Mouse (Mus musculus) lung, postnatal 36 days (tissue): ENCODE measurements around the gene Rmi2.

Source experiments
- DNase-seq: peaks from one replicate; pipeline ENCODE4 v3.0.0; 2022; ENCODE audit warnings: mixed read lengths

The Rmi2 gene

DNA sequence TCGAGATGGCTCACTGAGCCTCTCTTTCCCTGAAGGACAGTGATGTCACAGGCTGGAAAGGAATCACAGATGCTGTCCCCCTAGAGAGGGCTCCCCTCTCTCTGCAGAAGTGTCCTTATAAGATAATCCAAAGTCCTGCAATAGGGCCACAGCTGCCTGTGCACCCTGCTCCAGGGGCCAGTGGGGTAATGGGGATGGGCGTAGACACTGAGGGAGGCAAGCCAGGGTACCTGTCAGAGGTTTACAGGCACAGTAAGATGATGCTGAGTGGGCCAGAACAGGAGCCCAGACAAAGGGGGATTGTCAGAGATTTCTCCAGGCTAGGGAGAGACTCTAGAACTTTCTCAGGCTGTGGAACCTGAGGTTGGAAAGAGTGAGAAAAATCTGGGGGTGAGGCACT is 32.6 kb downstream of the Rmi2 start:
- no peak for DNase-seq

DNA sequence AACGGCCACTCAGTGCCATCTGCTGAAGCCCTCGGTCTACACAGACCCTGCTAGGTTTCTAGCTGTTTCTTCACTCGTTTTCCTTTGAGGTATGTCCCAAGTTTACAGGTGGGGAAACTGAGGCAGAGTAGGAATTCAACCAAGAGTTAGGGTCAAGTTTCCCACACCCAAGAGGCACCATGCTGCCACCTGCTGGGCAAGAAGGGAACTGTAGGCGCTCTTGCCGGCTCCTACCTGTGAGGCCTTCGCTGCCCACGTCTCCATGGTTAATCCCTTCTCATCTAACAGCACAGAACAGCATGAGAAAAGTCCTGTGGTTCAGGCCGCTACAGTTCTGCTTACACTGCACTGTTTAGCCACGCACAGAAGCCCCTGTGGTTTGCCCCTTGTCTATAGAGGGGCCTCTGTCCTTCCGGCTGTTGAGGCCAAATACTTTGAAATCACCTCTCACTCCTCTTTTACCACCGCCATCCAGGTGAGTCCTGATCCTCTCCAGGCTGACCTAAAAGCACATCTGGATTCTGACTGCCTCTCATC is 33.1 kb downstream of the Rmi2 start:
- DNase-seq: peak; percentile 77

DNA sequence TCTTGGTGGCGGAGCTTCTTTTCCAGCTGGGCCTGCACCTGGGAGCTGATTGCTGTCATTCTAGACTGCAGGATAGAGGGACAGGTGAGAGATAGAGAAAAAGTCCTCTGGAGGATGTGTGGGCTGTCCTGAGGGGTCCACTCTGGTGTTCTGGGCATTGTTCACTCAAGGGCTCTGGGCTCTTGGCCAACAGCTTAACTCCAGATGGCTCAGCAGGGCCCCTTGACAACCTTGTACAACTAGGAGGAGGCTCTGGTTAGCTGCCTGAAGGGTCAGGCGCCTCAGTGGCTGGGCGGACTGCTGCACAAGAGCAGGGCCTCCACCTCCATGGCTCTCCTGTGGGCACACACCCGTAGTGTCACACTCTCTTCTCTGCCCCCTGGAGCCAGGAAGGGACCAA is 36.1 kb downstream of the Rmi2 start:
- DNase-seq: no peak

DNA sequence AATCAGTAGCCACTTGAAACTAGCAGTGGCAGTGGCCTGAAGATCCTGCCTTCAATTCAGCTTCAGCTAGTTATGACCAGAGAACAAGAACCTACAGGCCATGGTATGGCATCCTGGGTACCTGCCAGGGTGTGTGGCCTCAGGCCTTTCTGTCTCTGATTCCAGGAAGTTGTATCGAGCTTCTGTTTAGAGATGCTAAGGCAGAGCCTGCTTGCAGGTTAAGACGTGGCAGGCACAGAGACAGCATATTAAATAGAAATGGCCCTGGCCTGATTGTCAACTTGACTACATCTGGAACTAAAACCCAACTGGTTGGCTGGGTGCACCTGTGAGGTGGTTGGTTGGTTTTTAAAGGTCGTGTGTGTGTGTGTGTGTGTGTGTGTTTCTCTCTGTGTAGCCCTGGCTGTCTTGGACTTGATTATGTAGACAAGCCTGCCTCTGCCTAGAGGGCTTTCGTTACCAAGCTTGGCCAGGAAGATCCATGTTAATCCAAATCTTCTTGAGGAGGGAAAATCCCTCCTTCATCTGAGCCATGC is 38.0 kb downstream of the Rmi2 start:
- DNase-seq: no peak

DNA sequence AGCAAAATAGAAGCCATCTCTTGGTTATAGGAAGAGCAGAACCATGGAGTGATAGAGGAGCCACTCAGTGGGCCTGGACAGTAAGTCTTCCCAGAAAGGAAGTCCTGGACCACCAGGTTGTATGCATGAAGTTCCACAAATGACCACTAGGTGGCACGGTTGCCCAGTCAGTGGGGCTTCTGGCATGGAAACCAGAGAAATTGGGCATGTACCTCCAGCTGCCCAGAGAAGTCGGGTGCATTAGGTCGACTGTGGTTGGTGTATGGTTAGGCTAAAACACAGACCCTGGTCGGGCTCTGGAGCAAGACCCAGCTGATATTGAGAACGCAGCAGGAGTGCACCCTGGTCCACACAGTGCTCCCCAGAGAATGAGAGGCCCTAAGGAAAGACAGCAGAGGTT is 38.8 kb downstream of the Rmi2 start:
- peak; percentile 89 for DNase-seq

DNA sequence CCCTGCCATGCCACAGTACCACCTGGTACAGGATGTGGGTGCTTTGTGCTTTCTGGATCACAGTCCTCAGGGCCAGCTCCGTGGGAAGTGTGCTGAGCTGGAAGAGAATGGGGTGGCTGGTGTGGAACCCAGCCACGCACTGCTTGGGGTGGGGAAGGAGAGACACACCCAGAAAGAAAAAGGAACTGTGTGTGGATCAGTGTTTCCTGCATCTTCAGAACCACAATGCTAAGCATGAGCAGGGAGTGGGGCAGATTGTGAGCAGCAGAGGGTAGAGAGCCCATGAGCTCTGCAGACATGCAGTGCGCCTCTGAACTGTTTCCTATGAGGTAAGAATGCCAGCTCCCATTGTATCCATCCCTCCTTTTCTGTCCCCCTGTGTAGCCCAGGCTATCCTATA is 43.4 kb downstream of the Rmi2 start:
- no peak for DNase-seq

DNA sequence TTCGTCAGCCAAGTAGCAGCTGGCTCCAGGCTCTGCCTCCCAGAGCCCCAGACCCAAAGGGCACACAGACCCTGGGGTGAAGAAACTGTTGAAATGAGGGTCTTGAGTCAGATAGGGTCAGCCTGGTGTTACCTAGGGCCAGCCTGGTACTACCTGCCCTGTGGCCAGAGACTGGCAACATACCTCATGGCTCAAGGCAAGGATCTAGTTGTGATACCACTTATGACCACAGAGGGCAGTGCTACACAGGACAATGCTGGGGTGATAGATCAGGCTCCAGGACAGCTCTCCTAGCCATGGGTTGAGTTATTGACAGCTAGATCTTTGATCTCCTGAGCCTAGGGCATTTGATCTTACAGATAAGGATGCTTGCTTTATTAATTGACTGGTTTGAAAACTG is 44.6 kb downstream of the Rmi2 start:
- DNase-seq: peak; percentile 88

DNA sequence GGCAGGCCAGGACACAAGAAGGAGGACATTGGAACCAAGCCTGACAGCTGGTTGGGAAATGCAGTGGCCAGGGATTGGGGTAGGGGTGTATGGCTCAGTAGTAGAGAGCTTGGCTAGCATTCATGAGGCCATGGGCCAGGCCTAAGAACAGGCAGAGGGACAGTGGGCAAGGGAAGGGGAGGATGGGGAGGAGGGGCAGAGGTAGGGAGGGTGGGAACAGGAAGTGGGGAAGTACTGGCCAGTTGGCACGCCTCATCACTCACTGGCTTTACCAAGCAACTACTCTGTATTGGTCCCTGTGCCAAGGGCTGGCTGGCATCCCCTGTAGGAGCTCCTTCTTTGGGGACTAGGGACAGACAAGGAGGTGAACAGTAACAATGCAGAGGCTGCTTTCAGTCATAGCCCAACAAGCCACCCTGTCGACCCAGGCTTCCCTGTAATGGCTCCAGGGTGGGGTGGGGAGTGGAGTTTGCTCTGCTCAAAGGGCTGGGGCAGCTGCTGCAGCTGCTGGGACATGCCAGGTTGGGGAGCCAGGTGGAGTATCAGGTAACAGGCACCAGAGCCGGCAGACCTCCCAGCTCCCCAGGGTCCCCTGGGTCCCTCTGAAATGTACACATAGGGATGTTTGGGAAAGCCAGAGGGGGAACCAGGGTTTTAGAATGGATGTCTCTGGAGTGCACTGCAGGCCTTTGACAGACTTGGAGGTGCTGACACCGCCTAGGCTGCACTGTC is 46.5 kb downstream of the Rmi2 start:
- no peak for DNase-seq

DNA sequence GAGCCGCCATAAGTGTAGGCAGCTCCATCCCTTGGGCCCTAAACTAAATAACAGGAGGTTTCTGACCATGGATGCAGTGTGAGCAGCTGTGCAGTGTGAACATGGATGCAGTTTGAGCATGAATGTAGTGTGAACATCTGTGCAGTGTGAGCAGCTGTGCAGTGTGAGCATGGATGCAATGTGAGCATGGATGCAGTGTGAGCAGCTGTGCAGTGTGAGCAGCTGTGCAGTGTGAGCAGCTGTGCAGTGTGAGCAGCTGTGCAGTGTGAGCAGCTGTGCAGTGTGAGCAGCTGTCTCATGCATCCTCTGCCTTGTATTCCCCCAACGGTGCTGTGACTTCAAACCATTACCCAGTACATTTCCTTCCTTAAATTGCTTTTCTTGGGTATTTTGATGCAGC is 52.6 kb downstream of the Rmi2 start:
- DNase-seq: no peak

DNA sequence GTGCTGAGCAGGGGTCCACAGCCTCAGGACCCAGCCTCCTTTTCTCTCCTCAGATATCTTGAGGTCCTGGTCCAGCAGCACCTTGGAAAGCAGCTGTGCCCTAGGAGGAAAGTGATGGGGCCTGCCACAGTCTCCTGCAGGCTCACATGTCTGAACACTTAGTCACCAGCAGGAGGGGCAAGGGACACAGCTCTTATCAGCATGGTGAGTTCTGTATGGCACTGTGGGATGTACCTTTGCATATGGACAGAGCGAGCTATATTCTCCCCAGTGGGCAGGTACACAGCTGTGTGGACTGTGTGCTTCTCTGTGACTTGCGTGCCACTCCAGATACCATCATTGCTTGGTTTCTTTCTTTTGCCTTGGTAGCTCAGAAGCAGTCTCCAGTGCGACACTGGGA is 55.5 kb downstream of the Rmi2 start:
- DNase-seq: no peak

DNA sequence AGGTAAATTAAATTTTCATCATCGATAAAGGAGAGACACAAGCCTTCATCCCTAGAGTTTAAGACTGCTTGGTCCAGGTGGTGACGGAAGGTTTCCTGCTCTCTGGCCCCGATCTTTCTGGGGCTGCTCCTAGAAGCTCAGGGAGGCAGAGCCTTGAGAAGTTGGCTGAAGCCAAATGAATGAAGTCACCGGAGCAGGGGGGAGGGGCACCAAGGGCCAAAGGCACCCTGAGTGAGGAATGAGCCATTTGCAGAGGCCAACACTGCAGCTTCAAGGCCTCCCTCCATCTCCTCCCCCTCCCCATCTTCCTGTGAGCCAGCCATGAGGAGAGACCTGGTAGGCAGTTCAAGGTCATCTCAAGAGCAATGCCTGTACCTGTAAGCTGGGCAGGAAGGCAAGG is 58.3 kb downstream of the Rmi2 start:
- DNase-seq: no peak

DNA sequence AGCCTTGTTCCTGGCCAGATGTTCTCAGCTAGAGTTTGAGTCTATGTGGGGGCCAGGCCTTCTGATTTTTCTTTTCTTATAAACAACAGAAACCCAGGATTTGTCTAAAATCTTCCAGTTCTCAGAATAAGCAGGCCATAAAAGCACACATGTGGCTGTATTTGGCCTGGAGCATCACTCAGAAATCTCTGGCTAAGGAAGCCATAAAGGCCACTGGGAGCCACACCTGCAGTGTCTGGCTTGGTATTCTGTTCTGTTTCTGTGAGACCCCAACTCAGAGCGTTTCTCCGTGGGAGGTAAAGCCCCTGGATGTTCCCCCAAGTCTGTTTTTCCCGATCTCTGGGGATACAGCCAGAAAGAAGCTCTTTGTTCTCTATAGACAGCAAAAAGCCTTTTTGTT is 61.0 kb downstream of the Rmi2 start:
- DNase-seq: no peak

DNA sequence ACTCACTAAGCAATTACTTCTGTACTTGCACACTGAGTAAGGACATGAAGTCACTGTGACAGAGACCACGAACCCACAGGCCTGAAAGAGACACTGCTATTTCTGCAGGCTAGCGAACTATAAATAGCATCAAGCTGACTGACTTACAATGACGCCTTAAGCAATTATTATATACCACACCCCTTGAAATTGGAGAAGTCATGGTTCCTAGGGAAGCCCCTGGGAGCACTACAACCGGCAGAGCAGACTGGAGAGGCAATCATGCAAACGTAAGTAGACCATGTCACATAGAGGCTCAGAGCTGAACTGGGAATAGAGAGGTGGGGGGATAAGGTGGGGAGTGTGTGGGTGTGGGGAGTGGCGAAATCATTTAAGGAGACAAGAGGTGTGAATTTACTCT is 62.5 kb downstream of the Rmi2 start:
- peak; percentile 37 for DNase-seq

DNA sequence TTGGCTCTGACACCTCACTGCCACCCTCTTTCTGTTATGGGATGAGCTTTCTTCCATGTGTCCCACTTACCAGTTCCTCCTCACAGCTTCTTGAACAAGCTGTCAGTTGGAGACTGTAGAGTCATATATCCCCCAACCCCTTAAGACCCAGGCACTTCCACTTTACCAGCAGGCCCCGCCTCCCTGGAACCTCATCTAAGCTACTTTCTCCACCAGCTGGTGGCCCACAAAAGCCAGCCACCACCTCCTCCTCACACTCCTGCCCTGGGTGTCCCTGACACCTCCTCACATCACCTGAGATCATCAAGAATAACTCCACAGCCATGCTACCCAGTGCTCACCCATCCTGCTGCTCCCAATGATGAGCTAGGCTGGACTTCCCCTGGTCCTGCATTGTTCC is 65.9 kb downstream of the Rmi2 start:
- no peak for DNase-seq

DNA sequence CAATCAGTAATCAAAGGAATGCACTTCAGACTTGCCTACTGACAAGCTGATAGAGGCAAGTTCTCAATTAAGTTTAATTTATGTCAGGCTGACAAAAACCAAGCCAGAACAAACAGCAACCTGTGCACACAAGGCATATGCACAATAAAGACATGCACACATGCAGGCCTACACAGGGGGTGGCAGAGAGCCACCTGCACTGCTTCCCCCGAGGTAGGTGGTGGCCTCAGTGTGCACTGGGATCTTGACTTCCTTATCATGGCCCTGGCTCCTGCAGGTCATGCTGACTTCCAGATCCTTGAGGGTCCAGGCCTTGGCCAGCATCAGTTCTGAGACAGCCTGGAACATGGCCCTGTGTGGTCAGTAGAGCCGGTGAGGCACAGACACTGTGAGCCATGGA is 67.1 kb downstream of the Rmi2 start:
- DNase-seq: no peak

DNA sequence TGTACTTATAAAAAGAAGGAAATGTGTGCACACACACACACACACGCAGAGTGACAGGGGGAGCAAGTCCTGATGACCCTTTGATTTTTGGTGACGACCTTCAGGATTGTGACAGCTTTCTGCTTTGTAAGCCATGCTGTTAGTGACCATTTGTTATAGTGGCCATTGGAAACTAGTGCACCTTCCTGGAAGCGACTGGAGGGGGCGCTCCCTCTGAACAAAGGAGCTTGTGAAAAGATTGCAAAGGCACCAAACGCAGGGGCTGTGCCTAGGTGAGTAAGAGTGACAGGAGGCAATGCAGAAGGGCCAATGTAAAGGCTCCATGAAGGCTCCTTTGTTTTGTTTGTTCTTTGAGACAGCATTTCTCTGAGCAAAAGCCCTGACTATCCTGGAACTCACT is 68.0 kb downstream of the Rmi2 start:
- DNase-seq: no peak

DNA sequence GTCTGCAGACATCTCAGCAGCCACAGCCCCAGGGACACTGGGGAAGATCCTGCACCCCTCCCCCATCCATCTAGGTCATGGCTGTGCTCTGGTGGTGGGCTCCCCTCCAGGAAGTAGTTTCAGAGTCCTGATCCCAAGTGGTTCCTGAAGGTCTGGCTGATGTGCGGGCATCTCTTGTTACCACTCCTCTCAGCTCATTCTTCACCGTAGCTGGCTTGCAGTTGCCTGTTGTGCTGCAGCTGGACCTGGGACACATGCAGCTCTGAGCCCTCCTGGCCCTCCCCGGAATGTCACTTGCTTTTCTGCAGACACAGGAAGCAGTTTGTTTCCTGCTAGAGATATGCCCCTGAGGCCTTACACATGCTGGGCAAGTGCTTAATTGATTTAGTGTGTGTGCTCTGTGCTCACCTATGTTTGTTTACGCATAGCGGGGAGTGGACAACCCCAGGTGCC is 70.8 kb downstream of the Rmi2 start:
- DNase-seq: no peak

DNA sequence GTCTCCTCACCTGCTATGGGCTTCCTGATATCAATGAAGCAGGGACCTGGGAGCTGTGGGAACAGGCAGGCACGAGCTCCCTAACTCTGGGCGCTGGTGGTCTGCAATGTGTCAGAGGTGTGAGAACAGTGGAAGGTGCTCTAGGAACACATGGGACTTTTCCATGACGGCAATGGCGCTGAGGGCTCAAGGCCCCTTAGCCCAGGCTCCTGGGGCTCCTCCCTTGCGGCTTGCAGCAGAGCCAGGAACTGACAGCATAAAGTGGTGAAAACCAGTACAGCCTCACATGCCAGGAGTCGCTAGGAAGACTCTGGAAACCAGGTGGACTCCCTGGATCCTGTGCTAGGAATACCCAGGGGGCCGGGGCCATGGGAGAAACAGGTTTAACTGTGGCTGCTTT is 75.7 kb downstream of the Rmi2 start:
- no peak for DNase-seq

DNA sequence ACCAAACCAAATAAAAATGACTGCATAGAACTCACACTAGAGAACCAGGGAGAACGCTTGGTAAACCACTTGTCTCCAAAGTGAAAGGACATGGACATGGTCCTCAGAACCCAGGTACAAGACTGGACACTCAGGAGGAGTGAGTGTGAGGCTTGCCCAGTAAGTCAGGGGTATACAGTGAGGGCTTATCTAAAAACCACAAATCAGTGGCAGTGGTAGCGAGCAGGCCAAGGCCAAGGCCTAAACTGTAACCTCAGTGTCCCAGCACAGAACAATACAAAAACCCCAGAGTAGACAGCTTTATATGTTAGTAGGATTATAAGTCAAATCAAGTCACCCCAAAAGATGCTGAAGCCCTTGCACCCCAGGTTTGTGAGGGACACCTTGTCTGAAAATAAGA is 76.2 kb downstream of the Rmi2 start:
- no peak for DNase-seq

DNA sequence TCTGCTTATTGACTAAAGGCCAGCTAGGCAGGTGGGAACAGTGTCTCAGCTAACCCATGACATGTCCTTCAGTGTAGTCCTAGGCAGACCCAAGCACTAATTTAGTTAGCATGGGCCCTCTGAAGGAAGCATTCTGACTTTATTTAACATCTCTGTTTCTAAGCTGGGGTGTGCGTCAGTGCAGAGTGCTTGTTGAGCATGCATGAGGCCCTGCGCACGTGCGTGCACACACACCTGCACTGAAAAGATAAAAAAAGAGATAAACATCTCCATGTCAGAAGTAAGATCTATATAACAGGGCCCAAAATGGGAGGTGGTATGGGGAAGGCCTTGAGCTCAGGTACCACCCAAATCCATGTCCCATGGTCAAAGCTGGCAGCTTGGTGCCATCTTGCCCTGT is 80.2 kb downstream of the Rmi2 start:
- DNase-seq: no peak

DNA sequence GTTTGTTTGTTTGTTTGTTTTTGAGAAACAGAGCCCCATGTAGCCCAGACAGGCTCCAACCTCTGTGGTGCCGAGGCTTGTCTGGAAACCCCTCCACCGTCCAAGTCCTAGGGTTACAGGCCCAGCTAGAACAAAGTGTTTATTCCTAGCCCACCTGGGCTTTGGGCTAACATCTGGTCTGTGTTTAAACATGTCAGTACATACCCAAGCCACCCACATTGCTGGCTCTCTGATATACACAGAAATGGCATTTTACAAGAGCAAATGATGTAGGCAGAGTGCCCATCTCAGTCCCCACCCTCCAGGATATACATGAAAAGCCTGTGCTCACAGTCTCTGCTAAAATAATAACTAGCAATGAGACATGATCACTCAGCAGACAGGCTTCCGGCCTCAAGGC is 81.4 kb downstream of the Rmi2 start:
- DNase-seq: no peak

DNA sequence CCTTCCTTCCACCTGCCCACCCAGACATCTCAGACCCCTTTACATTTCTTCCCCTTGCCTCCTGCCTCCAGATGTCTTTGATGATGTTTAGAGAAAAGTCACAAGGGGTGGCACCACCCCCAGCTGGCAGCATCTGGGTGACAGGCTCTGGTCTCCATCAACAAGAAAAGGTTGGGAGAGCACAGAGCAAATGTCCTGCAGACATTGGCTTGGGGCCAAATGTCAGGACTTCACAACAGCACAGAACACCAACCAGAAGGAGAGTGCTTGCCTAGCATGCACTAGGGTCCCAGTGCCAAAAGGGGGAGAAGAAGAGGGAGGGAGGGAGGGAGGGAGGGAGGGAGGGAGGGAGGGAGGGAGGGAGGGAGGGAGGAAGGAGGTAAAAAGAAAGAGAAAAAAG is 85.0 kb downstream of the Rmi2 start:
- no peak for DNase-seq

DNA sequence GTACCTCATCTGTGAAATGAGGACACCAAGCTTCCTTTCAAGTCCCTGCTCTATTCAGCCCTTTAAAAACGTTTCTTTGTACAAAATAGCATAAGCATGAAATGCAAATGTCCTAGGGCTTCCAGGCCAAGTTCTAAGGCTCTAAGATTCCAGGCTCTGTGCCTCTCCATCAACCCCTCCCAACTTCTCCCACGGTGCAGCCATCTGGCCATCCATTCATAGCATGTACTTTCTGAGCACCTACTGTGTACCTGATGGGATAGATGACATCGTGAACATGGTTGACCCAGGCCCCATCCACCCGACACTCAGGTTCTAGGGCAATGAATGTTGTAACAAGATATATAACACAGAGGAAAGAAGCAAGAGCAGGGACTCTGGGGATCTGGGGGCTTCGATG is 88.7 kb downstream of the Rmi2 start:
- DNase-seq: no peak

DNA sequence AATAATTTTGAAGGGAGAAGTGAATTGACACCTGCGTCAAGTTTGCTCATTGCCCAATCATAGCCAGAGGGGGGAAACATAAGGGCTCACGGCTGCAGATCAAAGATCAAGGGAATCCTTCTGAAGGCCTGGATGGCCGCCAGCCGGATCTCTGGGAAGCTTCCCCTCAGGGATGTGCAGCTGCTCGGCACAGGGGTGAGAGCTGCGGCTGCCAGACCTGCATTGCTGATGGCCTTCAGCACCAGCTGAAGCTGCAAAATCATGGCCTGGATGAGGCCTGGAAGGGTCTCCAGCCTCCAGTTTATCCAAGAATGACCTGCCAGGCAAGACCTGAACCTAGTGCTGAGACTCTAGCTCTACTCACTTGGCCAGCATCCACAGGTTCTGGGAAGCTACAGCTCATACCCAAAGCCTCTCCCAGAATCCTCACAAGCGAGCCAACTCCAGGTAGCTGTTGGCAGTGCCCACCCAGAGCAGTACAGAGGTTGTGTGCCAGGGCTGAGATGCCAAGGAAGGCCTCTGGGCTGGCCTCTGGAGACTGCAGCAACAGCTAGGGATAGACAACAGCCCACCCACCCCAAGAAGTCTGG is 90.8 kb downstream of the Rmi2 start:
- DNase-seq: no peak

DNA sequence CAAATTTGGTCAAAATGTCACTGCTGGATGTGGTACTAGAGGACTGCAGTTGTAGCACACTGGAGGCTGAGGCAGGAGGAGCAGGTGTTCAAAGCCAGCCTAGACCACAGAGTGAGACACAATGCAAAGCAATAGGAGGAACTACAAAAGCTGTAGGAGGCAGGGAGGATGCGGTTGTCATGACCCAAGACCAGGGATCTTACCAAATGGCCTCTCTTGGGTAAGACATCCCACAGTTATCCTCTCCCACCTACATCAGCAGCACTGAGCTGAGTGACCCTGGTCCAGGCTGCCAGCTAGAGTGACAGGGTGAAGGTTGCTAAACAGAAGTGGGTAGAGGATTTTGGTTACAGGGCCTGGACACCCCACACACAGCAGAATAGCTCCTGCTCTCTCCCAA is 92.2 kb downstream of the Rmi2 start:
- peak; percentile 45 for DNase-seq
